Mouse (Mus musculus) G1E (cell line): Measurements from ENCODE around the gene Kremen2.

ENCODE experiments used
- CTCF ChIP-seq: IDR thresholded peaks from 2 replicates; pipeline ENCODE4 v1.5.1; 2012; ENCODE audit warnings: low read depth, low read length, inconsistent platforms, mixed read lengths
- GATA1 ChIP-seq: IDR thresholded peaks from 2 replicates; pipeline ENCODE4 v1.6.1; 2012; ENCODE audit warnings: borderline replicate concordance, low read length, inconsistent platforms, mixed read lengths
- GATA2 ChIP-seq: IDR thresholded peaks from 2 replicates; pipeline ENCODE4 v1.6.1; 2012; ENCODE audit warnings: low read depth, low read length, inconsistent platforms, borderline replicate concordance

DNA sequence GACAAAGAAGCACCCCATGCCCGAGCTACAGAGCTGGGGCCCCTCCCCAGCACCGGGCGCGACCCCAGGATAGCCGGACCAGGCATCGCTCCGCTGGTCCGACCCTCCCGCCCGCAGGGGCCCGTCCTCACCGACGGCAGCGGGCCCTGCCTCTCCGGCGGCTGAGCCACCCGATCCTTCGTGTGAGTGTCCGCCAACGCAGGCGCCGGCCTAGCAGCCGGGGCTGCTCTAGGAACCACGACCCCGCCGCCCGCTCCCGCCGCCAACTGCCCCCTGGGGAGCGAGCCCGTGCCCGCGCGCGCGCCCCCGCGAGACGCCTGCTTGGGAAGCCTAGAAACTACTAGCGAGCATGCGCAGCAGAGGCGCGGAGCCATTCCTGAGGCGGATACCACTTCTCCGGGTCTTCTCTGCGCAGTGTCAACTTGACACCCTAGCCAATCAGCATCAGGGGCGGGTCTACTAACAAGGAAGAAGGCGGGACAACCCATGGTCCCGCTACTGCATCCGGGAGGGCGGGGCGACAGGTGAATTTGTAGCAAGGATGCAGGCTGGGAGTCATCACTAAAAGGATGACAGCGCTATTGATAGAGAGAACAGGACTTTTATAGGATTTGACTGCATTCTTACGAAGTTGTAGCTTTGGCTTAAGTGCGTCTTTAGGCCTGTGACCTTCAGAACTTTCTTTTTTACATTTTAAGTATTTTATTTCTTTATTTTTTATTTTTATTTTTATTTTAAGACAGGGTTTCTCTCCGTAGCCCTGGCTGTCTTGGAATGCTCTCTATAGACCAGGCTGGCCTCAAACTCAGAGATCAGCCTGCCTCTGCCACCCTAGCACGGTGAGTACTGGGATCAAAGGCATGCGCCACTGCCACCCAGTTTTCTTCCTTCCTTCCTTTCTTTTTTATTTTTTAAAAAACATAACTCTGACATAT is 25.9 kb upstream of the Kremen2 start, which contains the start of gene Flywch1:
- TF ChIP-seq CTCF, result no peak
- TF ChIP-seq GATA1, result no peak
- TF ChIP-seq GATA2, result no peak
